Mouse (Mus musculus) stomach, embryonic 16.5 days (tissue): Measurements from ENCODE around the gene Atmin. TPM values are rescaled to one million over a fixed set of nuclear protein-coding genes. Genes with fewer than 3 reads are reported as not detected.

Experiments used
- ATAC-seq: fragments of 200-750 bp; cut with Nextera tagmentation; 2 replicates; pipeline ENCODE4 v1.8.0; 2017; ENCODE audit warnings: moderate number of reproducible peaks, moderate TSS enrichment; ENCODE audit not compliant: insufficient read depth, low FRiP score
- H3K27ac ChIP-seq: fragments of 300-500 bp; sonication (generic); 2 replicates; pipeline ENCODE4 v1.5.1; 2014; ENCODE audit warnings: low read length
- H3K27me3 ChIP-seq: fragments of 300-500 bp; sonication (generic); 2 replicates; pipeline ENCODE4 v1.6.1; 2014; ENCODE audit warnings: low read length, control low read depth, mixed read lengths; ENCODE audit not compliant: control insufficient read depth, insufficient read depth
- H3K36me3 ChIP-seq: fragments of 300-500 bp; sonication (generic); 2 replicates; pipeline ENCODE4 v1.6.1; 2014; ENCODE audit warnings: low read length; ENCODE audit not compliant: control insufficient read depth, insufficient read depth
- H3K4me1 ChIP-seq: fragments of 300-500 bp; sonication (generic); 2 replicates; pipeline ENCODE4 v1.6.1; 2014; ENCODE audit warnings: low read length, control low read depth, mixed read lengths; ENCODE audit not compliant: control insufficient read depth, insufficient read depth
- H3K4me2 ChIP-seq: fragments of 300-500 bp; sonication (generic); 2 replicates; pipeline ENCODE4 v1.6.1; 2014; ENCODE audit warnings: low read depth, low read length, mixed read lengths
- H3K4me3 ChIP-seq: fragments of 300-500 bp; sonication (generic); replicated peaks from 2 replicates; pipeline ENCODE4 v1.5.1; 2014; ENCODE audit warnings: mild to moderate bottlenecking, low read length
- H3K9ac ChIP-seq: fragments of 300-500 bp; sonication (generic); 2 replicates; pipeline ENCODE4 v1.6.1; 2014; ENCODE audit warnings: low read length
- H3K9me3 ChIP-seq: fragments of 300-500 bp; sonication (generic); replicated peaks from 2 replicates; pipeline ENCODE4 v1.6.1; 2016; ENCODE audit warnings: low read length, control low read depth; ENCODE audit not compliant: control insufficient read depth
- WGBS: fragments of 180-500 bp; shearing (Covaris S2); extraction: QIAGEN DNeasy Blood & Tissue Kit; methylation state at CpG from one replicate; pipeline ENCODE4 v1.1.7; 2014; 5-methylcytosine and 5-hydroxymethylcytosine counted together
- polyA plus RNA-seq: library from polyadenylated mRNA; unstranded; fragments of >200 nt; fragmentation: Nextera tagmentation; extraction: Ambion mirVana; gene quantifications from 2 replicates; pipeline ENCODE4 v1.2.1, GENCODE M21; 2015

The Atmin gene
- polyA plus RNA-seq, 1 experiment from 2014 or later, result 9.0 TPM

DNA sequence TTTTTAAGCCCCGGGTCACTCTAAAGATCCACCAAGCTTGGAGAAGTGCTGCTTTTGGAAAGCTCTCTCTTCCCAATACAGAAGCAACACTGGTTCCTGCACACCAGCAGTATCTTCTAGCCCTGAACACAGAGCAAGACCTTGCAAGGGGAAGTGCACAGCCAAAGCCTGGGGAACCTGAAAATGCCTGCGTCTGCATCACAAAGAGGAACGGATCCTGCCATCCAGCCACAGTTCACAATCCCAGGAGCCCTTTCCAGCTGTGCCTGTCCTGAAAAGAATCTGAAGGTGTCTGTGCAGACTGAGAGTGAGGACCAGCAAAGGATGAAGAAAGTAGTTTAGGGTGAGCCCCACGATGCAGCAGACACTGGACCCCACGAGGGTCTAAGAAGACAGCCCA lies 31.9 kb downstream of the Atmin start:
- no peak overlapping the region for H3K4me3 ChIP-seq
- no peaks in the 10 kb centered on the region for H3K9me3 ChIP-seq
- no peaks in the 10 kb centered on the region for H3K27me3 ChIP-seq
- H3K4me2 ChIP-seq, result no peak overlapping the region
- H3K4me1 ChIP-seq, result peaks cover 6% of the 10 kb centered on the region; the same call in 1 of the 2 replicates
- peak overlapping the region; percentile 2; the same call in 1 of the 2 replicates for H3K9ac ChIP-seq
- WGBS, result 37% methylated on average over 5 of the region's 5 CpGs
- no peaks in the 10 kb centered on the region for H3K36me3 ChIP-seq
- no peak for ATAC-seq
- no peak overlapping the region for H3K27ac ChIP-seq

DNA sequence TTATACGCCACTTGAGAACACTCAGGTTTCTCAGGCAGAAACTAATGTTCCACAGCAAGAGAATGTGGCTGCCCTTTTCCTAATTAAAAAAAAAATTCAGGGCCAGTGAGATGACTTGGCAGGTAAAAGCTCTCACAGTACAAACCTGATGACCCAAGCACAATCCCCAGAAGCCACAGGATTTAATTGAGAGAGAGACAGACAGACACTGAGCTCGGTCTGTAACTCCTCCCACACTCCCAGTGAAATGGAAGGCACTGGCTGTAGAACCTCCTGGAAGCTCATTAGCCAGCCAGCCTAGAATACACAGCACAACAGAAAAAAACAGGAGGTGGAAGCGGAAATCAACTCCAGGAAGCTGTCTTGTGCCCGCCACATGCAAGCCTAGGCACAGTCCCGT lies 32.4 kb downstream of the Atmin start:
- Histone ChIP-seq H3K4me1 (peaks cover 7% of the 10 kb centered on the region; the same call in 1 of the 2 replicates), H3K4me2 (no peak overlapping the region), H3K4me3 (no peak overlapping the region), H3K27ac (no peak overlapping the region), H3K36me3 (no peaks in the 10 kb centered on the region), H3K9ac (no peak overlapping the region), H3K27me3 (no peaks in the 10 kb centered on the region), H3K9me3 (no peaks in the 10 kb centered on the region)
- 56% methylated on average over 5 of the region's 5 CpGs for WGBS
- no peak for ATAC-seq

DNA sequence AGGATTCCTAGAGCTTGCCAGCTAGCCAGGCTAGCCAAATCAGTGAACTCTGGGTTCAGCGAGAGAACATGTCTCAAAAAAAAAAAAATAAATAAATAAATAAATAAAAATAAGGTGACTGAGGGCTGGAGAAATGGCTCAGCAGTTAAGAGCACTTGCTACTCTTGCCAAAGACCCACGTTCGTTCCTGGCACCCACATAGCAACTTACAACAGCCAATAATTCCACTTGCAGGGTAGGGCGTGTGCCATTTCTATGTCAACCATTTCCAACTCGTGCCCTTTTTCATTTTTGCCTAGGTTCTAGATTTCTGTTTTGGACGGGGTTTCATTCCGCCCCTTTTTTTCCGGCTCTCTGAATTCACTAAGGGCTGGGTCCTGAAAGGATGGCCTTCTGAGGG lies 34.9 kb downstream of the Atmin start:
- H3K27me3 ChIP-seq, result no peaks in the 10 kb centered on the region
- H3K4me2 ChIP-seq, result peak overlapping the region; percentile 90
- H3K9ac ChIP-seq, result peak overlapping the region; percentile 66
- WGBS, result 26% methylated on average over 8 of the region's 8 CpGs
- H3K27ac ChIP-seq, result no peak overlapping the region
- H3K9me3 ChIP-seq, result no peaks in the 10 kb centered on the region
- ATAC-seq, result no peak
- peaks cover 7% of the 10 kb centered on the region; the same call in 1 of the 2 replicates for H3K4me1 ChIP-seq
- H3K36me3 ChIP-seq, result no peaks in the 10 kb centered on the region
- H3K4me3 ChIP-seq, result peak overlapping the region; percentile 74

DNA sequence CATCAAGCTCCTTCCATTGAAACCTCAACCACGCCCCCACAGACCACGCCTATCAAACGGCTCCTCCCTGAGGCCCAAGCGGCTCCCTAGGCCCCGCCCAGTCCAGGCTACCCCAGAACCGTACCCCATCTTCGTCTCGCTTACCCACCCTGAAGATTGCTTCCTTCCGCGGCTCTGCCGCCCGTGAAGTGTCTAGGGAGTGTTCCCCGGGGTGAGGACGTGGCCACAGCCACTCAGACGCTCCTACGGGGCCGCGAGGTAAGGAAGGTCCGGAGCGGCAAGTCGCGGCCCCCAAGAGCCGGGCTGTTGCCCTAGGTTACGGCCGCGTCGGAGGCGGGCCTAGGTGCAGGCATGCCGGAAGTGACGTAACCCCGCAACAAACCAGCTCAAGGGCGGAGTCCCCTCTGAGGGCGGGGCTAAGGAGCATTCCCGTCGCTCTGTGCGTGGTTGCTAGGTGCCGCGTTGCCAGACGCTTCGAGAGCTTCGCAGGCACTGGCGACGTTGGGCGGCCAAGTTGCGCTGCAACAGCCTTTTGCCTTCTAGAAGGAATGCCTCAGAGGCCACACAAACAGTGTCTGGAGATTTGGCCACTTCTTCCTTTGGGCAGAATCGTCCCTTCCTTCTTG lies 35.6 kb downstream of the Atmin start, which contains the start of gene 1700030J22Rik:
Gene 1700030J22Rik, minus strand, starts transcription at position 329 of the 626 bp plus-strand sequence.
- Histone ChIP-seq H3K27me3 (no peaks in the 10 kb centered on the region), H3K9ac (peak within 1 kb of the TSS; percentile 66), H3K9me3 (no peaks in the 10 kb centered on the region), H3K36me3 (no peaks in the 10 kb centered on the region), H3K4me2 (peak within 1 kb of the TSS; percentile 90), H3K4me3 (peak within 1 kb of the TSS; percentile 74), H3K4me1 (peaks cover 7% of the 10 kb centered on the region; the same call in 1 of the 2 replicates), H3K27ac (peak within 1 kb of the TSS; percentile 48; the same call in 1 of the 2 replicates)
- under 1% methylated on average over 46 of the region's 46 CpGs for WGBS
- peak; percentile 99 for ATAC-seq

DNA sequence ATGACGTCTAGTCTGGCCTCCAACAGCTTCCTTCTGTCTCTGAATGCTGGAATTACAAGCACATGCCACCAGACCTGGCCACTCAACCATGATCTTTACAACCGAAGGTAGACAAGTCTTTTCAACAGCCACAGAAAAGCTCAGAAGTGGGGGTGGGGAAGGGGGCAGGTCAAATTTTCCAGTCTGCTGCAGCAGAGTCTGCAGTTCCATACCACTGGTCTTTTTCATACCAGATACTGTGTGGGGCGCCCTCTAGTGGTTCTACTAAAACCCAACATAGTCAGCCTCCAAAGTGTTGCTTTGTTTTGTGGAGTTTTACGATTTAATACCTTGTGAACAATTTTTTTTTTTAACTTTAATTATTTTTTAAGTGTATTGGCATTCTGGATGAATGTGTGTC lies 36.9 kb downstream of the Atmin start:
- Histone ChIP-seq H3K4me1 (peaks cover 7% of the 10 kb centered on the region; the same call in 1 of the 2 replicates), H3K4me2 (0 out of 2 replicates have a peak overlapping the region, but pooled peaks have one; percentile 9), H3K27ac (no peak overlapping the region), H3K9ac (no peak overlapping the region), H3K9me3 (no peaks in the 10 kb centered on the region), H3K36me3 (no peaks in the 10 kb centered on the region), H3K27me3 (no peaks in the 10 kb centered on the region), H3K4me3 (no peak overlapping the region)
- WGBS, result 18% methylated on average over 4 of the region's 4 CpGs
- ATAC-seq, result no peak

DNA sequence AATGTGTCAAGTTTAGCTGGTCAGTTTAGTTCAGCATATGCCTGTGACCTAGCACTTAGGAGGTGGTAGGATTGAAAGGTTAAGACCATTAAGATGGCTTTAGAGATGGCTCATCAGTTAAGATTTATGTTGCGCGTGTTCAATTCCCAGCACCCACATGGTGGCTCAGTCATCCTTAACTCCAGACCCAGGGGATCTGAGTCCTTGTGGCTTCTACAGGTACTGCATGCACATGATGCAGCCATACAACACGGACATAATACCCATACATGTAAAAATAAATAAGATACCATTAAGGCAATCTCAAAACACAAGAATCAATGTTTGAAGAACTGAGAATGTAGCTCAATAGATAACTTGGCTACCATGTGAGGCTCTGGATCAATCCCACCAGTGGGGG lies 46.6 kb downstream of the Atmin start:
- 97% methylated on average over 3 of the region's 3 CpGs for WGBS
- no peak overlapping the region for H3K4me2 ChIP-seq
- H3K27me3 ChIP-seq, result no peaks in the 10 kb centered on the region
- H3K9ac ChIP-seq, result no peak overlapping the region
- H3K36me3 ChIP-seq, result peaks cover 3% of the 10 kb centered on the region; the same call in 1 of the 2 replicates
- no peaks in the 10 kb centered on the region for H3K9me3 ChIP-seq
- no peak overlapping the region for H3K27ac ChIP-seq
- no peak overlapping the region for H3K4me3 ChIP-seq
- ATAC-seq, result no peak
- peaks cover 14% of the 10 kb centered on the region; the same call in 1 of the 2 replicates for H3K4me1 ChIP-seq

DNA sequence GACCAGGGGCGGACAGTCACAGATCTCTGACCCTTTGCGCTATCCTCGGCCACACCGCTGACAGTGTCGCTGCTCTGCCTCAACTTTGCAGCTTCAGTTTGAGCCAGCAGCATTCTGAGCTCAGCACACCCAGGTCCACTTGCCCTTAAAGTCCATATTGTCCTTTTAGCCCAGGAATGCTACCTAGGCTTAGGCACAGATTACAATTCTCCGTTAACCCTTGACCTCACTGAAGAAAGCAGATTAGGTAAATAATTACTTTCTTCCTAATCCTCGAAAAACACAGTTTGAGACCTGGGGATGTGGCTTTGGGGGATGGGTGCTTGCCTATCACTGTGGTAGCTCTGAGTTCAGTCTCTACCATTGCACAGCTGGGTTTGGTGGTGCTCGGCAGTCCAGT lies 48.0 kb downstream of the Atmin start:
- ATAC-seq, result no peak
- Histone ChIP-seq H3K9me3 (no peaks in the 10 kb centered on the region), H3K36me3 (no peaks in the 10 kb centered on the region; the same call in 1 of the 2 replicates), H3K4me2 (peak overlapping the region; percentile 70), H3K27ac (0 out of 2 replicates have a peak overlapping the region, but pooled peaks have one; percentile 67), H3K27me3 (no peaks in the 10 kb centered on the region), H3K4me1 (peaks cover 14% of the 10 kb centered on the region; the same call in 1 of the 2 replicates), H3K4me3 (0 out of 2 replicates have a peak overlapping the region, but pooled peaks have one; percentile 75), H3K9ac (no peak overlapping the region; the same call in 1 of the 2 replicates)
- WGBS, result 79% methylated on average over 8 of the region's 8 CpGs

DNA sequence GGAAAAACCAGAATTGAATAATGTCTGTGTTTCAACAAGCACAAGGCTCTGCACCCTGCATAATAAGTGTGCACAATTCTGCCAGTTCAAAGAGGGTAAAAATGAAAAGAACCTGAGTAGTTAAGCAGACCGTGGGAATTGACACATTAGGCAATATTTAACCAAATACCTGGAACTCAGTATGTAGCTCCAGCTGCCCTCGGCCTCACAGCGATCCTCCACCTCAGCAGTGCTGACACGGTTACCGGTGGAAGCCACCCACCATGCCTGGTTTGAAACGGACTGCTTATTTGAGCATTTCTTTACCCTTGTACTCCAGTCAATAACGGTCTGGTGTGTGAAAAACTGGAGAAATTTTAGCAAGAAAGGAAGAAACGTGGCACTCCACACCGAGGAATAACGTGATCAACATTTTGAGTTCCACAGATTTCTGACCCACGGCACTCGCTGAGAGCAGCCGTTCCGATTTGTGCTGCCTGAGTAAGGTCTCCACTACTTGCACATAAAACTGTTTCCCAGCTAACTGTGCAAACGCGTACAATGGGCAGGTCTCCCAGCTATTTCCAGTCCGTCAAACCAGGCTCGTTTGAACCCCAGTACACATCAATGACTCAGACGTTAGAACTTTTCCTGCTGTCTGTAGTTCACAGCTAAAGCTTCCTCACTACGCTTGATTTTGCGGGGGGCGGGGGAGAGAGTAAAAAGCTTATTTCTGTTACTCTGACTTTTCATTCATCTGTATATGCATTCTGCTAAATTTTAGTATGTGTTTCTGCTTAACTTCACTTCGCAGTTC lies 49.2 kb downstream of the Atmin start:
- ATAC-seq, result no peak
- WGBS, result 6% methylated on average over 23 of the region's 23 CpGs
- Histone ChIP-seq H3K27ac (peak overlapping the region; percentile 67), H3K4me3 (peak overlapping the region; percentile 75), H3K4me1 (peaks cover 14% of the 10 kb centered on the region; the same call in 1 of the 2 replicates), H3K36me3 (no peaks in the 10 kb centered on the region), H3K9ac (peak overlapping the region; percentile 76), H3K9me3 (no peaks in the 10 kb centered on the region), H3K27me3 (no peaks in the 10 kb centered on the region), H3K4me2 (peak overlapping the region; percentile 70)
